Mouse (Mus musculus) mature B cell (primary cell): ENCODE measurements around the gene Sh2d6.
"Not testable (repeated sequence)": the region's sequence is repeated elsewhere in the genome, so short reads cannot be mapped to it uniquely, and the experiment has no call there.

Experiments used
- in situ Hi-C: fragments of 300-500 bp; cut with MboI; formaldehyde crosslinking; loops from 2 replicates; pipeline ENCODE4 v1.14.3; 2019

The Sh2d6 gene

GRCm38 (mm10) chr6:72503939-72504338 lies 17.6 kb downstream of the Sh2d6 start:
- in situ Hi-C loops: no loop called here

GRCm38 (mm10) chr6:72503309-72503708 lies 18.2 kb downstream of the Sh2d6 start:
- in situ Hi-C loops: no loop called here

GRCm38 (mm10) chr6:72498950-72499349 lies 22.6 kb downstream of the Sh2d6 start:
- in situ Hi-C loops: no loop called here

GRCm38 (mm10) chr6:72492892-72493291 lies 28.6 kb downstream of the Sh2d6 start:
- in situ Hi-C loops: no loop called here

- in situ Hi-C loops: no loop called here
These were observed 30.4 kb downstream of the Sh2d6 start for GRCm38 (mm10) chr6:72491151-72491550.

GRCm38 (mm10) chr6:72489534-72489933 lies 32.0 kb downstream of the Sh2d6 start:
- in situ Hi-C loops: no loop called here

GRCm38 (mm10) chr6:72488850-72489249 lies 32.7 kb downstream of the Sh2d6 start:
- in situ Hi-C loops: no loop called here

- in situ Hi-C loops: no loop called here
These were observed 34.2 kb downstream of the Sh2d6 start for GRCm38 (mm10) chr6:72487282-72487681.

GRCm38 (mm10) chr6:72486307-72486706 lies 35.2 kb downstream of the Sh2d6 start:
- in situ Hi-C loops: no loop called here

GRCm38 (mm10) chr6:72484887-72485286 lies 36.6 kb downstream of the Sh2d6 start:
- in situ Hi-C loops: no loop called here

- in situ Hi-C loops: no loop called here
These were observed 39.4 kb downstream of the Sh2d6 start for GRCm38 (mm10) chr6:72482156-72482555.

GRCm38 (mm10) chr6:72480422-72480702 lies 41.1 kb downstream of the Sh2d6 start:
- in situ Hi-C loops: no loop called here

GRCm38 (mm10) chr6:72479645-72480421 lies 41.7 kb downstream of the Sh2d6 start:
- in situ Hi-C loops: no loop called here

GRCm38 (mm10) chr6:72478691-72479090 lies 42.8 kb downstream of the Sh2d6 start:
- in situ Hi-C loops: not testable (repeated sequence)

- in situ Hi-C loops: no loop called here
These were observed 43.9 kb downstream of the Sh2d6 start for GRCm38 (mm10) chr6:72477621-72478020.

- in situ Hi-C loops: no loop called here
These were observed 44.7 kb downstream of the Sh2d6 start for GRCm38 (mm10) chr6:72476836-72477235.

GRCm38 (mm10) chr6:72475221-72475985 lies 46.1 kb downstream of the Sh2d6 start:
- in situ Hi-C loops: no loop called here

- in situ Hi-C loops: no loop called here
These were observed 48.1 kb downstream of the Sh2d6 start for GRCm38 (mm10) chr6:72473264-72474041.

GRCm38 (mm10) chr6:72466171-72466570 lies 55.3 kb downstream of the Sh2d6 start:
- in situ Hi-C loops: no loop called here

- in situ Hi-C loops: no loop called here
These were observed 55.9 kb downstream of the Sh2d6 start for GRCm38 (mm10) chr6:72465361-72466157.
